Mouse (Mus musculus): ENCODE results near the gene Fyn. TPM values are rescaled to one million over a fixed set of nuclear protein-coding genes. Genes with fewer than 3 reads are reported as not detected.

Fyn gene
- total and polyA plus RNA-seq, 3 experiments, result 14.9 to 42.4 (median 19.9) TPM

- dilution Hi-C loops (cut with MboI; ENCODE audit: extremely low pct_ligation_motif_present, extremely low pct_unique_long_range_greater_than_20kb, low sequenced_read_pairs), result no loop called here
- no peak overlapping the region for H3K4me2 ChIP-seq (ENCODE audit: insufficient read depth, low read depth, poor library complexity, severe bottlenecking)
- in situ Hi-C loops (cut with MboI; ENCODE audit: low pct_ligation_motif_present, low pct_unique_long_range_greater_than_20kb, low sequenced_read_pairs), result no loop called here
Measured at GRCm38 (mm10) chr10:39403706-39404105, 35.1 kb downstream of the Fyn start.

GRCm38 (mm10) chr10:39404175-39404574 is 35.5 kb downstream of the Fyn start:
- H3K9me3 ChIP-seq (replicated peaks; ENCODE audit: low read length), result peaks cover 4% of the 10 kb centered on the region
- dilution Hi-C loops (cut with MboI; ENCODE audit: extremely low pct_ligation_motif_present, extremely low pct_unique_long_range_greater_than_20kb, low sequenced_read_pairs) (no loop called here), in situ Hi-C loops (cut with MboI; ENCODE audit: low pct_ligation_motif_present, low pct_unique_long_range_greater_than_20kb, low sequenced_read_pairs) (no loop called here)
- no peak overlapping the region for H3K4me3 ChIP-seq (replicated peaks in 1 of 3; ENCODE audit: low read depth in 2 of 3, low read length in 2 of 3, poor library complexity in 1 of 3)
- no peaks in the 10 kb centered on the region for H3K79me2 ChIP-seq (replicated peaks; ENCODE audit: control insufficient read depth, extremely low read depth, insufficient read depth, poor library complexity, severe bottlenecking)
- H3K27ac ChIP-seq (ENCODE audit: insufficient read depth, low read depth), result no peak overlapping the region
- TF ChIP-seq MYC (IDR thresholded peaks at IDR 0.05; ENCODE audit: low read depth, low read length) (no peak), MXI1 (IDR thresholded peaks at IDR 0.05; ENCODE audit: low read depth, low read length) (no peak), CHD2 (IDR thresholded peaks at IDR 0.05; ENCODE audit: low read length) (no peak), MAX (IDR thresholded peaks at IDR 0.05; ENCODE audit: low read length) (no peak), ZMIZ1 (IDR thresholded peaks at IDR 0.05; ENCODE audit: low read depth, low read length) (no peak), ZC3H11A (IDR thresholded peaks at IDR 0.05; ENCODE audit: low read depth, low read length) (no peak), UBTF (IDR thresholded peaks at IDR 0.05; ENCODE audit: low read depth, low read length) (no peak), HCFC1 (IDR thresholded peaks at IDR 0.05; ENCODE audit: low read depth, low read length) (no peak), PAX5 (IDR thresholded peaks at IDR 0.05; ENCODE audit: low read length) (no peak), E2F4 (IDR thresholded peaks at IDR 0.05; ENCODE audit: insufficient replicate concordance, low read depth, low read length) (no peak), ZKSCAN1 (IDR thresholded peaks at IDR 0.05; ENCODE audit: borderline replicate concordance, low read depth, low read length) (no peak), BHLHE40 (IDR thresholded peaks at IDR 0.05; ENCODE audit: low read depth, low read length) (no peak), NELFE (IDR thresholded peaks at IDR 0.05; ENCODE audit: low read depth, low read length) (no peak), TBP (conservative IDR thresholded peaks at IDR 0.05; ENCODE audit: low read depth, low read length) (no peak), ELF1 (IDR thresholded peaks at IDR 0.05; ENCODE audit: low read depth, low read length) (no peak), TCF12 (IDR thresholded peaks at IDR 0.05; ENCODE audit: low read depth, low read length) (no peak), RAD21 (IDR thresholded peaks at IDR 0.05; ENCODE audit: low read depth, low read length) (no peak), IRF4 (IDR thresholded peaks at IDR 0.05; ENCODE audit: low read depth, low read length) (no peak)
- no peaks in the 10 kb centered on the region for H3K27me3 ChIP-seq (replicated peaks)
- H3K4me2 ChIP-seq (ENCODE audit: insufficient read depth, low read depth, poor library complexity, severe bottlenecking), result no peak overlapping the region
- H3K36me3 ChIP-seq (replicated peaks in 1 of 2; ENCODE audit: control insufficient read depth in 1 of 2, insufficient read depth in 1 of 2, low read length in 1 of 2), result peaks cover 0 to 63% of the 10 kb centered on the region in 2 experiments
- peaks cover 7 to 32% of the 10 kb centered on the region in 2 experiments for H3K4me1 ChIP-seq (ENCODE audit: control insufficient read depth in 1 of 2, insufficient read depth in 2 of 2)
- no peak overlapping the region for H3K9ac ChIP-seq (ENCODE audit: insufficient read depth, low read depth)
- DNase-seq (ENCODE audit: extremely low read depth), result no peak

More at GRCm38 (mm10) chr10:39403706-39404105, 35.1 kb downstream of the Fyn start:
- H3K27ac ChIP-seq (ENCODE audit: insufficient read depth, low read depth), result no peak overlapping the region
- no peak for DNase-seq (ENCODE audit: extremely low read depth)
- peaks cover 4% of the 10 kb centered on the region for H3K9me3 ChIP-seq (replicated peaks; ENCODE audit: low read length)
- peaks cover 7 to 36% of the 10 kb centered on the region in 2 experiments for H3K4me1 ChIP-seq (ENCODE audit: control insufficient read depth in 1 of 2, insufficient read depth in 2 of 2)
- TF ChIP-seq E2F4 (IDR thresholded peaks at IDR 0.05; ENCODE audit: insufficient replicate concordance, low read depth, low read length) (no peak), MXI1 (IDR thresholded peaks at IDR 0.05; ENCODE audit: low read depth, low read length) (no peak), SMC3 (IDR thresholded peaks at IDR 0.05; ENCODE audit: low read depth, low read length) (no peak), TBP (conservative IDR thresholded peaks at IDR 0.05; ENCODE audit: low read depth, low read length) (no peak), ETS1 (conservative IDR thresholded peaks at IDR 0.05; ENCODE audit: low read depth, low read length) (no peak), UBTF (IDR thresholded peaks at IDR 0.05; ENCODE audit: low read depth, low read length) (no peak), JUN (IDR thresholded peaks at IDR 0.05; ENCODE audit: insufficient read depth, low read depth, low read length) (no peak), JUND (conservative IDR thresholded peaks at IDR 0.05; ENCODE audit: low read depth, low read length) (no peak), RAD21 (IDR thresholded peaks at IDR 0.05; ENCODE audit: low read depth, low read length) (no peak), POLR2AphosphoS2 (IDR thresholded peaks at IDR 0.05; ENCODE audit: low read depth, low read length) (no peak), BHLHE40 (IDR thresholded peaks at IDR 0.05; ENCODE audit: low read depth, low read length) (no peak), KAT2A (IDR thresholded peaks at IDR 0.05; ENCODE audit: insufficient replicate concordance, low read length) (no peak), RCOR1 (conservative IDR thresholded peaks at IDR 0.05; ENCODE audit: low read depth, low read length) (no peak), TCF12 (IDR thresholded peaks at IDR 0.05; ENCODE audit: low read depth, low read length) (no peak), MAZ (IDR thresholded peaks at IDR 0.05; ENCODE audit: low read depth, low read length) (no peak), MAX (IDR thresholded peaks at IDR 0.05; ENCODE audit: low read length) (no peak), SIN3A (IDR thresholded peaks at IDR 0.05; ENCODE audit: low read length) (no peak)
- no peak overlapping the region for H3K4me3 ChIP-seq (replicated peaks in 1 of 3; ENCODE audit: low read depth in 2 of 3, low read length in 2 of 3, poor library complexity in 1 of 3)
- H3K79me2 ChIP-seq (replicated peaks; ENCODE audit: control insufficient read depth, extremely low read depth, insufficient read depth, poor library complexity, severe bottlenecking), result no peaks in the 10 kb centered on the region
- H3K9ac ChIP-seq (ENCODE audit: insufficient read depth, low read depth), result no peak overlapping the region
- H3K27me3 ChIP-seq (replicated peaks), result no peaks in the 10 kb centered on the region
- H3K36me3 ChIP-seq (replicated peaks in 1 of 2; ENCODE audit: control insufficient read depth in 1 of 2, insufficient read depth in 1 of 2, low read length in 1 of 2), result peaks cover 0 to 67% of the 10 kb centered on the region in 2 experiments
